Mouse (Mus musculus) olfactory bulb, adult 2 months (tissue): Measurements from ENCODE around the gene Ttc28.

ENCODE experiments used
- CTCF ChIP-seq: fragments of 200-500 bp; IDR thresholded peaks from 2 replicates; pipeline ENCODE4 v1.5.1; 2012; ENCODE audit warnings: low read depth, mild to moderate bottlenecking, low read length, moderate library complexity; ENCODE audit not compliant: insufficient read depth
- POLR2A ChIP-seq: fragments of 200-500 bp; IDR thresholded peaks from 2 replicates; pipeline ENCODE4 v1.6.1; 2012; ENCODE audit warnings: mild to moderate bottlenecking, low read depth, low read length, moderate library complexity; ENCODE audit not compliant: insufficient read depth

DNA sequence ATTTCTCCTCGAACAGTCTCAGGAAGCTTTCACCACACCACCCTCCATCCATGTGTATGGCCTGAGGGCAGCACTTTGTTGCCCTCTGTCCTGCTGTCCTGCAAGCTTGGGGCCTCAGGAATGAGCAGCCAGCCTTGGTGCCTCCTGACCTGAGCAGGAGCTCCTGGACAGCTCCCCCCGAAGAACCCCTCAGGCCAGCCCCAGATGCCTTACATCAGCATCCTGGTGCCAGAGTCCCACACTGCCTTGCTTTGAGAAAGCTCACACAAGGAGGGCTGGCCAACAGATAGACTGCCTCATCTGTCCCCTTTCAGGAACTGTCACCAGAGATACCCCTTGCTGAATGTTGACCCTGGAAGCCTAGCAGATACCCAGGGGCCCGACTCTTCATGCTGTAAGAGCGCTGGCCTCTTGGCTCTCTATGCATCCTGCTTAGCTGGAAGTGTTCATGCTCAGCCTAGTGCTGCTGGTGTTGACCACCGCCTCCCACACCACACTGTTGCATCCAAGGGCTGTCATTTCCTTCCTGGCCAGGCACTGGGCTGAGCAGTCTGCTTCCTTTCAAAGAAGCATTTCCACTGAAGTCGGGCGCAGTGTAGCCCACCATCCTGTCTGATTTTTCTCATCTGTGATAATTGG is 259.4 kb downstream of the Ttc28 start:
- no peak for TF ChIP-seq CTCF
- no peak for TF ChIP-seq POLR2A
